Mouse (Mus musculus): ENCODE measurements around the gene Gm13272. TPM values are rescaled to one million over a fixed set of nuclear protein-coding genes. Genes with fewer than 3 reads are reported as not detected.
"Not testable (repeated sequence)": the region's sequence is repeated elsewhere in the genome, so short reads cannot be mapped to it uniquely, and the experiment has no call there.

Gene Gm13272
- total RNA-seq, 4 experiments from 2014 or later, result not detected

- peak; percentile 65 for DNase-seq
These were observed 8.8 kb downstream of the Gm13272 start, which contains the start of gene Gm13277 for GRCm38 (mm10) chr4:88788402-88788801. Gm13277 (plus strand) TSS chr4:88788632.

GRCm38 (mm10) chr4:88791250-88791649 is 11.6 kb downstream of the Gm13272 start, which contains the start of gene Gm13278:
Gm13278 (plus strand) TSS chr4:88791550.
- not testable (repeated sequence) for DNase-seq

GRCm38 (mm10) chr4:88793936-88794675 is 14.5 kb downstream of the Gm13272 start, which contains the start of gene Gm13275:
Gm13275 (plus strand) TSS chr4:88794487.
- DNase-seq, result peak; percentile 71

GRCm38 (mm10) chr4:88797097-88797496 is 17.4 kb downstream of the Gm13272 start, which contains the start of gene Gm13279:
Gm13279 (plus strand) TSS chr4:88797397.
- not testable (repeated sequence) for DNase-seq

- DNase-seq, result not testable (repeated sequence)
These were observed 19.7 kb downstream of the Gm13272 start, which contains the start of gene Gm13285 for GRCm38 (mm10) chr4:88799365-88799764. Gm13285 (plus strand) TSS chr4:88799665.

GRCm38 (mm10) chr4:88802954-88803353 is 23.3 kb downstream of the Gm13272 start, which contains the start of gene Gm13287:
Gm13287 (plus strand) TSS chr4:88803254.
- not testable (repeated sequence) for DNase-seq

- DNase-seq, result not testable (repeated sequence)
These were observed 25.6 kb downstream of the Gm13272 start, which contains the start of gene Gm13288 for GRCm38 (mm10) chr4:88805231-88805630. Gm13288 (plus strand) TSS chr4:88805531.

GRCm38 (mm10) chr4:88805761-88806160 is 26.1 kb downstream of the Gm13272 start:
- DNase-seq, result peak; percentile 21

- no peak for DNase-seq
These were observed 36.3 kb downstream of the Gm13272 start, which contains the start of gene Ifna7 for GRCm38 (mm10) chr4:88815928-88816327. Ifna7 (plus strand) TSS chr4:88816228.

GRCm38 (mm10) chr4:88819659-88820058 is 40.0 kb downstream of the Gm13272 start, which contains the start of gene Ifna11:
Ifna11 (plus strand) TSS chr4:88819959.
- no peak for DNase-seq

- DNase-seq, result no peak
These were observed 43.3 kb downstream of the Gm13272 start for GRCm38 (mm10) chr4:88822995-88823394.

GRCm38 (mm10) chr4:88827116-88827515 is 47.5 kb downstream of the Gm13272 start, which contains the start of gene Ifna6:
Ifna6 (plus strand) TSS chr4:88827416.
- not testable (repeated sequence) for DNase-seq

Other genes with a start within 250 kb of the Gm13272 start
- gene Ifna15, start 221.6 kb upstream of the Gm13272 start, total RNA-seq (2022), result not detected
- gene Ifna14, start 208.1 kb upstream of the Gm13272 start, total RNA-seq (2022), result not detected
- not detected for gene Ifna9, start 187.5 kb upstream of the Gm13272 start, total RNA-seq (2022)
- not detected for gene Ifna12, start 176.5 kb upstream of the Gm13272 start, total RNA-seq (2022)
- gene C87499, start 145.4 kb upstream of the Gm13272 start, total RNA-seq (2022), result not detected
- gene Ifna13, start 135.4 kb upstream of the Gm13272 start, total RNA-seq (2022), result not detected
- not detected for gene Ifna16, start 102.9 kb upstream of the Gm13272 start, total RNA-seq (2022)
- gene Ifna2, start 95.9 kb upstream of the Gm13272 start, total RNA-seq (2022), result not detected
- not detected for gene Ifnab, start 88.5 kb upstream of the Gm13272 start, total RNA-seq (2022)
- under 1 TPM; 0.67 to 0.92 (median 0.73) TPM for gene Gm26566, start 58.0 kb upstream of the Gm13272 start, total RNA-seq (2022)
- 100 to 1,000 TPM in 1 of 4 experiments, 10 to 100 TPM in 3; 76.7 to 100 (median 91.0) TPM for gene Klhl9, start 57.4 kb upstream of the Gm13272 start, total RNA-seq (2022)
- gene Gm13271, start 25.0 kb upstream of the Gm13272 start, total RNA-seq (2022), result not detected
- not detected for gene Gm13283, start 19.7 kb upstream of the Gm13272 start, total RNA-seq (2022)
- under 1 TPM in 1 of 4 experiments, not detected in 3; 0.46 TPM for gene Gm13290, start 6.0 kb upstream of the Gm13272 start, total RNA-seq (2022)
- not detected for gene Gm13289, start 2.9 kb upstream of the Gm13272 start, total RNA-seq (2022)
- gene Ifnz, start 2.3 kb downstream of the Gm13272 start, total RNA-seq (2022), result under 1 TPM in 1 of 4 experiments, not detected in 3; 0.49 TPM
- not detected for gene Gm13276, start 5.9 kb downstream of the Gm13272 start, total RNA-seq (2022)
- not detected for gene Gm13277, start 8.8 kb downstream of the Gm13272 start, total RNA-seq (2022)
- not detected for gene Gm13278, start 11.7 kb downstream of the Gm13272 start, total RNA-seq (2022)
- gene Gm13275, start 14.6 kb downstream of the Gm13272 start, total RNA-seq (2022), result not detected
- gene Gm13279, start 17.5 kb downstream of the Gm13272 start, total RNA-seq (2022), result not detected
- under 1 TPM in 1 of 4 experiments, not detected in 3; 0.24 TPM for gene Gm13285, start 19.8 kb downstream of the Gm13272 start, total RNA-seq (2022)
- gene Gm13287, start 23.4 kb downstream of the Gm13272 start, total RNA-seq (2022), result not detected
- gene Gm13288, start 25.7 kb downstream of the Gm13272 start, total RNA-seq (2022), result not detected
- not detected for gene Ifna7, start 36.4 kb downstream of the Gm13272 start, total RNA-seq (2022)
- gene Ifna11, start 40.1 kb downstream of the Gm13272 start, total RNA-seq (2022), result not detected
- gene Ifna6, start 47.6 kb downstream of the Gm13272 start, total RNA-seq (2022), result not detected
- not detected for gene Ifna5, start 55.7 kb downstream of the Gm13272 start, total RNA-seq (2022)
- not detected for gene Ifna4, start 62.0 kb downstream of the Gm13272 start, total RNA-seq (2022)
- gene Ifna1, start 70.2 kb downstream of the Gm13272 start, total RNA-seq (2022), result not detected
- gene Ifne, start 100.4 kb downstream of the Gm13272 start, total RNA-seq (2022), result not detected

All from adrenal gland, adult 8-10 months (tissue).